Mouse (Mus musculus): ENCODE results near the gene Exoc3l2.

Exoc3l2 gene

DNA sequence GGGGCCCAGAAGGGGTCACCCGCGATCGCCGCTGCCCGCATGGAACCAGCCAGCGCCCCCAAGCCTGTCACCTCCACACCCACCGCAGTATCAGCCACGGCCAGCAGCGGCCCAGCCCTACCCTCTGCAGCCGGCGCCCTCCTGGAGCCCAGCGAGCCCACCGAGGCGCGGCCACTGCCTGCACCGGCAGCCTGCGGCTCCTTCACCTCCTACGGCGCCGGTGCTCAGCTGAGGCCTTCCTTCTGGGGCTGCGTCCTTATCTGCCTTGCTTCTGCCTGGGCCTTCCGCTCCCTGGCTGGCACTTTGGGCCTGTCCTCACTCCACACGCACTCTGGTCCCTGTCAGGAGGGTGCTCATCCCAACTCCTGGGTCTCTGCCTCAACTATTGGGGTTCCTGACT, 56.9 kb downstream of the Exoc3l2 start:
- DNase-seq (ENCODE audit: low spot score in 2 of 2): no peak

DNA sequence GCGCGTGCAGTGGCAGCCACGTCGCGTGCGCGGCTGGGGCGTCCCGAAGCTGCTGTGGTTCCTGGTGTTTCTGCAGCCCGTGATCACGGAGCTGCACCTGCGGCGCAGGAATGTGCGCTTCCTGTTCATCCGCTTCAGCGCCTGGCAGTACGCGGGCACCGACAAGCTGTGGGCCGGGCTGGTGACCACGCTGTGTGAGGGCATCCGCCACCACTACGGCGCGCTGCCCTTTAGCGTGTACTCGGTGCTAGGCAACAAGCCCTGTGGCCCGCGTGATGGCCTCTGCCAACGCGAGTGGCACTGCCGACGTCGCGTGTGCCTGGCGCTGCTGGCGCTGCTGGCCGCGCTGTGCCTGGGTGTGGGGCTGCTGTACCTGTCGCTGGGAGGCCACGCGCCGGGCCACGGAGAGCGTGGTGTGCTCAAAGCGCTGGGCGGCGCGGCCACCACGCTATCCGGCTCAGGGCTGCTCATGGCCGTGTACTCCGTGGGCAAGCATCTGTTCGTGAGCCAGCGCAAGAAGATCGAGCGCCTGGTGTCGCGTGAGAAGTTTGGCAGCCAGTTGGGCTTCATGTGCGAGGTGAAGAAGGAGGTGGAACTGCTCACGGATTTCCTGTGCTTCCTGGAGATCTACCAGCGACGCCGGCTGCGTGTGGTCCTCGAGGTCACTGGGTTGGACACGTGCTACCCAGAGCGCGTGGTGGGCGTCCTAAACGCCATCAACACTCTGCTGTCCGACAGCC, 60.1 kb downstream of the Exoc3l2 start:
- no peak for DNase-seq (ENCODE audit: low spot score in 2 of 2)

DNA sequence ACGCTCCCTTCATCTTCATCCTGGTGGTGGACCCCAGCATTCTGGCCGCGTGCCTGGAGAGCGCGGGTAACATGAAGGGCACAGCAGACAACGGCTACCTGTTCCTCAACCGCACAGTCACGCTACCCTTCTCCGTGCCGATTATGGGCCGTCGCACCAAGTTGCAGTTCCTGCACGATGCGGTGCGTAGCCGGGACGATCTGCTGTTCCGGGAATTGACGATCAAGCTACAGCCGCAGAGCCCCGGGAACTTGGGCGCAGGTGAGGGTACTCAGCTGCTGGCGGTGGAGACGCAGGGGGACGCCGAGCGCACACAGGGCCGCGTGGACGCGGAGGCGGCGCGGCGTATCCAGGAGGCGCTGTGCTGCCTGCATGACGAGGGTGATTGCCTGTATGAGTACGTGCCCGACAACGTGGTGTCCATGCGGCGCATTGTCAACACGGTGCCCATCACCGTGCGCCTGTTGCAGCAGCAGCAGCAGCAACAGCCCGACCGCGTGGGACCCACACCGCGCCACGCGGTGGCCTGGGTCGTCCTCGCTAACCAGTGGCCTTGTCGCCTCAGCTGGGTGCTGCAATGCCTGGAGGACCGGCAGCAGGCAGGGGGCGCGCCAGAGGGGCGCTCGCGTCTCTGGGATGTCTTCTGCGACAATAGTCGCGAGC, 60.8 kb downstream of the Exoc3l2 start:
- DNase-seq (ENCODE audit: low spot score in 2 of 2): peak in 1 of 2 experiments; percentile 67

DNA sequence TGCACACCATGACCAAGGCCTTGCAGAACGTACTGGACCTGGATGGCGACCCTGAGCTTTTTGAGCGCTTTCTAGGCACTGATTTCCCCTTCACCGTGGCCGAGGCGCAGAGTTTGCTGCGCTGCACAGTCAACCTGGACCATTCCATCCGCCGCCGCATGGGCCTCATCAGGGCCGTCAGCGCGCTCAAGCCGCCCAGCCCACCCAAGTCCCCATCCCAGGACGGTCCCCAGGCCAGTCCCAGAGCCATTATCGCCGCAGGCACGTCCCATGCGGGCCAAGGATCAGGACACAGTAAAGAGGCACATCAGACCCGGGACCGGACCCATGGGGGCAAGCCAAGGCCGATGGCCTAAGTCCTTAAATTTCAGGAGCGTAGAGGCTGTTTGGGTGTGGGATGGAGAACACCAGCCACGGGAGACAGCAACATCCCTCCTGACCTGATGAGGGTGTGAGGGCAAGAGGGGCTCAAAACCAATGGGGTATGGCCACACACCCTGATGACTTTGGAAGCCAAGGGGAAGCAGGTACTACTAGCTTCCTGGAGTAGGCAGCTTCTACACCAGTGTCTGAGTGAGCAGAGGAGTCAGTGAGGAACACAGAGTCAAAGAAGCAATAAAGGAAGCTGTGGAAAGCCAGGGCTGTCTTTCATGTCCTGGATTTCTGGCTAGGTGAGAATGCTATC, 61.4 kb downstream of the Exoc3l2 start:
- no peak for DNase-seq (ENCODE audit: low spot score in 2 of 2)

DNA sequence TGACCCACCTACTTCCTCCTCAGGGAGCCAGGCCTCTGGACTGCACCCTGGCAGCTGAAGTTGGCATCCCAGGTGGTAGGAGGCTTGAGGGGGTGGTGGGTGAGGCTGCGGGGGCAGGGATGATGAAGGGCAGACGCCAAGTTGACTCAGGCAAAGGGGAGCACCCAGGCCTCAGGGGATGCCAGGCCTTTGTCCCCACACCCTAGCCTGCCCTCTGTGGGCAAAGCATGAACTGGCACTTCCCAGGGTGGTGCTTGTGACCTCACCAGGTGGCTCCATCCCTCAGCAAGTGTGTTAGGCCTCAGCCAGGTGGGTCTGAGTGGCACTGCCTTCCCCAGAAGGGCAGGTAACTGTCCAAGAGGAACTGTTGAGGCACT, 62.0 kb downstream of the Exoc3l2 start:
- no peak for DNase-seq (ENCODE audit: low spot score in 2 of 2)

DNA sequence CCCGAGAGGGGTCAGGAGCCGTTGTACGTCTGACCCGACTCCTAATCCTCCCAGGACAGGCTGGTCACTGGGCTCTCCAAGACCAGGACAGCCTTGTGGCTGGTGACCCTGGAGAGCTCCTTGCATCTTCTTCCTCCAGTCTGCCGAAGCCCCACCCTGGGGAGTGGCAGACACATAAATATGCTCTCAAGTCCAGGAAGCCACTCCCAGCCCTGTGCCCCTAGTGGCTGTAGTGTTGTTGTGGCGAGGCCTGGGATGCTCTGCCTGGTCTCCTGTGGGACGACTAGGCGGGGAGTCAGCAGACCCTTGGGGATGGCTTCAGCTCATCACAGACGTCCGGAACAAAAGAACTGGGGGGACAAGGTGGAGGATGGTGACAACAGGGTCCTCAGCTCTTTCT, 67.9 kb downstream of the Exoc3l2 start:
- DNase-seq (ENCODE audit: low spot score in 2 of 2): no peak

DNA sequence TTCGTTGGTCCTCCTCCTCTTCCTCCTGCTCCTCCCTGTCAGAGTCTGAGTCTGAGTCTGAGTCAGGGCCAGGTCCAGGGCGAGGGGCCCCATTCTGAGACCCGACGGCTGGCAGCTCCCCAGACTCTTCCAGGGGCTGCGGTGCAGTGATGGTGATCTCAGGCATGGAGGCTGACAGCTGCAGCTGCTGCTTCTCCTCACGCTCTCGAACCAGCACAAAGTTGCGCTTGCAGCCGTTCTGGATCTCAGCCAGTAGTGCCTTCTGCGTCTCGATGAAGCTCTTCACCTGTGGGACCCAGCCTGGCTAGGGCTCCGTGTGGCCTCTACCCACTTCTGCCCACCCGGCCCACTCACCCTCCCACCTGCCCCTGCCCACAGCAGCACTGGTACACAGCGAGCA, 69.1 kb downstream of the Exoc3l2 start:
- DNase-seq (ENCODE audit: low spot score in 2 of 2): no peak

DNA sequence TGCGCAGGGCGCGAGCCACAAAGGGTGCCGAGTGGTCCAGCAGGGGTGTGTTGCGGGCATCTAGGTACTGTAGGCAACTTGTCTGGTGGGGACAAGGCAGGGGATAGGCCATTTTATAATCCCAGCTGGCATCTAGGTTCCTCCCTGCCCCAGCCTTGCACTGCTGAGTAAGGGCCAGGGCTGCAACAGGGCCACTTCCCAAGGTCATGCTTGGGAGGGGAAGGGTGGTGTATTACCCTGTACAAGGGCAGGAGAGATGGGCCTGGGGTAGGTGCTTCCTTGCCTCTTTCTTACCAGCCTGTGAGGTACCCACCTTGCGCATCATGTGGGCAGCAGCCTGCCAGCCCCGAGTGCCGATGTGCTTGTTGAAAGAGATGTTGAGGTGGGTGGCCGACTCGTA, 71.5 kb downstream of the Exoc3l2 start:
- no peak for DNase-seq (ENCODE audit: low spot score in 2 of 2)

DNA sequence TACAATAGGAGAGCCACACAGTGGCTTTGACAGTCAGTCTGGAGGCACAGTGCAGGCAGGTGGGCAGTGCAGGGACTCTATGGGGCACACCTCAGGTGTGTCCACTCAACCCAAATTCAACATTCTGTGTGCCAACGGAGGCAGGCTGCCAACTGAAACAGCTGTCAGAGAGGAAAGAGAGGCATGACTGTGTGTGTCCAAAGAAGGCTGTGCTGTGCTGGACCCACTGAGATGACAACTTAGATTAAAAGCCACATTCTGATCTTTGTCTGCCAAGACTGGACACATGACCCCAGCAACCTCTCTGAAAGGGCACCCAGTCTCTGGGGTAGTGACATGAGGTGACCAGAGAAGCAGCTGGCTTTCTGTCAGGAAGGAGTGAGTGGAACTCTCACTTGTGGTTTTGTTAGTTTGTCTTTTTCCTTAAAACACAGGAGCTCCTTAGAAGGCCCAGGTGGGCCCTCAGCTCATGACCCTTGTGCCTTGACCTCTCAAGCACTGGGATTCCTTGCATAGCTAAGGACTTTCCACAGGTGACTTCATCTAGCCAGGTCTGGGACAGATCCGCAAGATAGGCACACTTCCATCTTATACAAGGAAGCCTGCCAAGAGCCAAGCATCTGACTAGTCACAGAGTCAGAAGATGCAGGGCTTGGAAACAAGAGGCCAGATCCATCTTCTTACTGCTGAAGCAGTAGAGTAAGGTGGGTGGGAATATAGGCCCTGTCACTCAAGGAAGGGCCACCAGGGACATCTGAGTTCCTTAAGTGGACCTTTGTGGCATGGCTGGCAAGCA, 77.8 kb downstream of the Exoc3l2 start:
- DNase-seq (ENCODE audit: low spot score in 2 of 2): no peak

DNA sequence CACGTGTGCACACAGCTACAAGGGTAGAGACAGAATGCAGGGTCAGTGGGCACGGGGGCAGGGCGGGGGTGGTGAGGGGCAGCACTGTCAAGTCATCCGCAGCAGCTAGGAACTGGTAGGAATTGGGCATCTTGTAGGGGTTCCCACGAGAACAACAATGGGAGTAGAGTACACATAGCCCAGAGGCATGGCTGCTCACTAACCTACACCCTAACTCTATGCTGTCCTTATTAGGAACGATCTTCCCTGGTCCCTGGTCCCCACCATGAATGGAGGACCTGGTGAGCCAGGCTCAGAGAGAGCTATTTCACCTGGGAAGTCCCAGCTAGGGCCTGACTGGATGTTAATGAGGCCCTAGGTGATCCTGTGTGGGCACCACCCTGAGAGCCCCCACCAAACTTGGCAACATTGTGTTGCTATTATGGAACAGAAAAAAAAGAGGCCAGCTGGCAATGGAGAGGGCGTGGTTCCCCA, 78.6 kb downstream of the Exoc3l2 start:
- no peak for DNase-seq (ENCODE audit: low spot score in 2 of 2)

DNA sequence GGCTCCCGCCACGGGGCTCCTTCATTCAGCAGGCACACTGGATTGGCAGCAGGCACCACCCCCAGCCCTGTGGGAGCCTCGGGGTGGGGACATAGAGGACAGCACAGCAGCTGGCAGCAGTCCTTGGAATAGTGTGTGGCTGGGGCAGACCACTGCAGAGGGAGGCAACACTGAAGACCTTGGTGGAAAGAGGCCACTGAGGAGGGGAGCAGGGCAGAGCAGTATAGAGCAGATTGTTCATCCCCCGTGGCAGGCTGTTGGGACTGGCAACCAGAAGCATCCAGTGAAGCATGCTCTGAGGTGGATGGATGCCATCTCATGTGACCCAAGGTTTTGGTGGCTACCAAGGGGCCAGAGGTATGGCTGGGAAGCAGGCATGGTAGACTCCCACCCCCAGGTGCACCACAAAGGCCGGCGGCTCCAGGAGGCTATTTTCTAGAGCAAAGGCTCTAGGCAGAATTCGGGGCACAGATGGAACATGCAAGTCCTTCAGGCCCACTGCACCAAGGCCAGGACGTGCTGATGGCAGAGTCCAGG, 79.1 kb downstream of the Exoc3l2 start:
- peak in 1 of 2 experiments; percentile 66 for DNase-seq (ENCODE audit: low spot score in 2 of 2)

DNA sequence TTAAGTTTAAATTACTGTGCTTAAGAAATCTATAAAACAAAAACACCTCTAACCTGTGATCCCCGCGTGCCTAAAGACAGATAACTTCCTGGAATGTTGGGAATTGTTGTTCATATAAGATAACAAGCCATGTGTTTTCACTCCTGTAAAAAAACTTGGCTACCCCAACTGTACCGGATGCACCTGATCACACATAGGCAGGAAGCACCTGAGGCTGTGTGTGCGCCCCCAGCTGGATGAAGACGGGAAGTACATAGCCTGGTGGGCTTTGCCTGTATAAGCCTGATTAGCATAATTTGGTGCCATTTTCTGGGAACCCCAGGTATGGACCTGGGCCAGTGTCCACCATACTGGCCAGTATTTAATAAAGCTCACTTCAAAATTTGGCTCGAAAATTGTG, 80.5 kb downstream of the Exoc3l2 start:
- no peak for DNase-seq (ENCODE audit: low spot score in 2 of 2)

DNA sequence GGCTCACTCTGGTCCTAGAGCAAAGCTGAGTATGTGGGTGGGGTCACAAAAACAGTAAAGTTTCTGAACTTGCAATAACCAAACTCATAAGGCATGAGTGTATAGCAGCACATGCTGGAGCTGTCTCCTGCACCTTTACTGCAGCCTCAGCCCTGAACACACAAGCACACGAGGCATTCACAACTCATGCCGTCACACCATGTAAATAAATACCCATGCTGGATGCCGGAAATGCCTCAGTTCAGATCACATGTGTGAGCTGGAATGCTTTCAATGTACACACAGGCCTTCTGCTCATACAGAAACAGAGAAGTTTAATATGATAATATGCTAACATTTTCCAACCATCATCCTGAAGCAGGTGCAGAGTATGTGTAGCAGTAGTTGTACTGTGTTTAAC, 82.9 kb downstream of the Exoc3l2 start:
- no peak for DNase-seq (ENCODE audit: low spot score in 2 of 2)

Data from cerebellum, postnatal 4 days (tissue).